Mouse (Mus musculus) limb, embryonic 13.5 days (tissue): ENCODE measurements around the gene Pex10. TPM values are rescaled to one million over a fixed set of nuclear protein-coding genes. Genes with fewer than 3 reads are reported as not detected.

Experiments used
- polyA plus RNA-seq: library from polyadenylated mRNA; unstranded; fragments of >200 nt; fragmentation: Nextera tagmentation; extraction: Ambion mirVana; gene quantifications from 2 replicates; pipeline ENCODE4 v1.2.1, GENCODE M21; 2015

Gene Pex10
- polyA plus RNA-seq, 1 experiment from 2014 or later: 22.3 TPM

Other genes with a start within 250 kb of the Pex10 start
- 0.27 and 0.32 TPM in 2 replicates for gene Ttc34, start 229.6 kb upstream of the Pex10 start, polyA plus RNA-seq
- gene Mmel1, start 197.4 kb upstream of the Pex10 start, polyA plus RNA-seq: 0.05 and 0.23 TPM in 2 replicates
- gene Fam213b, start 167.9 kb upstream of the Pex10 start, polyA plus RNA-seq: 44.3 and 45.1 TPM in 2 replicates
- 1.2 and 1.8 TPM in 2 replicates for gene Tnfrsf14, start 138.5 kb upstream of the Pex10 start, polyA plus RNA-seq
- gene Hes5, start 106.1 kb upstream of the Pex10 start, polyA plus RNA-seq: 0.94 and 2.3 TPM in 2 replicates
- 46.0 and 48.2 TPM in 2 replicates for gene Pank4, start 102.9 kb upstream of the Pex10 start, polyA plus RNA-seq
- gene Plch2, start 10.2 kb upstream of the Pex10 start, polyA plus RNA-seq: 3.6 and 4.1 TPM in 2 replicates
- 147 and 149 TPM in 2 replicates for gene Rer1, start 19.4 kb downstream of the Pex10 start, polyA plus RNA-seq
- 4.9 and 7.5 TPM in 2 replicates for gene Morn1, start 19.6 kb downstream of the Pex10 start, polyA plus RNA-seq
- gene Ski, start 155.6 kb downstream of the Pex10 start, polyA plus RNA-seq: 24.4 and 24.8 TPM in 2 replicates
- 92.1 and 97.8 TPM in 2 replicates for gene Faap20, start 182.8 kb downstream of the Pex10 start, polyA plus RNA-seq